Mouse (Mus musculus) intestine, embryonic 15.5 days (tissue): Measurements from ENCODE around the gene Pitpnb. TPM values are rescaled to one million over a fixed set of nuclear protein-coding genes. Genes with fewer than 3 reads are reported as not detected.

Experiments used
- ATAC-seq: fragments of 200-750 bp; cut with Nextera tagmentation; 2 replicates; pipeline ENCODE4 v1.8.0; 2017; ENCODE audit warnings: moderate TSS enrichment, moderate library complexity
- H3K27ac ChIP-seq: fragments of 300-500 bp; sonication (generic); 2 replicates; pipeline ENCODE4 v1.5.1; 2015; ENCODE audit warnings: mild to moderate bottlenecking, inconsistent platforms
- H3K27me3 ChIP-seq: fragments of 300-500 bp; sonication (generic); replicated peaks from 2 replicates; pipeline ENCODE4 v1.6.1; 2015; ENCODE audit warnings: inconsistent platforms
- H3K36me3 ChIP-seq: fragments of 300-500 bp; sonication (generic); 2 replicates; pipeline ENCODE4 v1.6.1; 2015; ENCODE audit warnings: inconsistent platforms
- H3K4me1 ChIP-seq: fragments of 300-500 bp; sonication (generic); replicated peaks from 2 replicates; pipeline ENCODE4 v1.6.1; 2015; ENCODE audit warnings: inconsistent platforms
- H3K4me2 ChIP-seq: fragments of 300-500 bp; sonication (generic); replicated peaks from 2 replicates; pipeline ENCODE4 v1.6.1; 2015; ENCODE audit warnings: mild to moderate bottlenecking, inconsistent platforms
- H3K4me3 ChIP-seq: fragments of 300-500 bp; sonication (generic); replicated peaks from 2 replicates; pipeline ENCODE4 v1.5.1; 2015; ENCODE audit warnings: inconsistent platforms
- H3K9ac ChIP-seq: fragments of 300-500 bp; sonication (generic); 2 replicates; pipeline ENCODE4 v1.6.1; 2015; ENCODE audit warnings: inconsistent platforms
- H3K9me3 ChIP-seq: fragments of 300-500 bp; sonication (generic); 2 replicates; pipeline ENCODE4 v1.6.1; 2016; ENCODE audit warnings: inconsistent platforms
- WGBS: fragments of 180-500 bp; shearing (Covaris S2); methylation state at CpG from one replicate; pipeline ENCODE4 v1.1.7; 2015; 5-methylcytosine and 5-hydroxymethylcytosine counted together
- polyA plus RNA-seq: library from polyadenylated mRNA; unstranded; fragments of >200 nt; fragmentation: Nextera tagmentation; extraction: Ambion mirVana; gene quantifications from 2 replicates; pipeline ENCODE4 v1.2.1, GENCODE M21; 2015

Pitpnb gene
- polyA plus RNA-seq, 1 experiment from 2014 or later: 94.2 TPM

- ATAC-seq: no peak
- Histone ChIP-seq H3K9me3 (no peaks in the 10 kb centered on the region), H3K4me1 (peaks cover 63% of the 10 kb centered on the region), H3K9ac (peak overlapping the region; percentile 82), H3K27ac (no peak overlapping the region), H3K36me3 (no peaks in the 10 kb centered on the region), H3K4me2 (peak overlapping the region; percentile 94), H3K27me3 (peaks cover 38% of the 10 kb centered on the region), H3K4me3 (peak overlapping the region; percentile 78)
- WGBS: 21% methylated on average over 42 of the region's 42 CpGs
Observed at GRCm38 (mm10) chr5:111419121-111419881, 88.7 kb downstream of the Pitpnb start.

DNA sequence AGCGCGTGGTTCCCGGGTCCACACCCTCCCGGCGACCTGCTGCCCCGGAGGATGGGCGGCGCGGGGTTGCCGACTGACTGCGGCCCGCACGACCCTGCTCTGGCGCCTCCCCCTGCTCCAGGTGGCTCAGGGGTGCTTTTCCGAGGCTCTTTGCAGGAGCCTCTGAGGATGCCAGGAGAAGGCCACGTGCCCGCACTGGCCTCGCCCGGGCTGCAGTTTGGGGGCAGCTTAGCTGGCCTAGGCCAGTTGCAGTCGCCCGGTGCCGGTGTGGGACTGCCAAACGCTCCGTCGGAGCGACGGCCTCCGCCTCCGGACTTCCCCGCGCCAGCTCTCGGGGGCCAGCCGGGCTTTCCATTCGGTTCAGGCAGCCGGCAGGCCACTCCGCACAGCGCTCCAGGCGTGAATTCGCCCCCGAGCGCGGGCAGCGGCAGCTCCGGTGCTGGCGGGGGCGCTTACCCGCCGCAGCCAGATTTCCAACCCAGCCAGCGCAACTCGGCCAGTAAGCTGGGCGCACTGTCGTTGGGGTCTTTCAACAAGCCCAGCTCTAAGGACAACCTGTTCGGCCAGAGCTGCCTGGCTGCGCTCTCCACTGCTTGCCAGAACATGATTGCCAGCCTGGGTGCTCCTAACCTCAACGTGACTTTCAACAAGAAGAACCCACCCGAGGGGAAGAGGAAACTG lies 89.6 kb downstream of the Pitpnb start:
- Histone ChIP-seq H3K4me3 (peak overlapping the region; percentile 78), H3K27me3 (peaks cover 34% of the 10 kb centered on the region), H3K4me1 (peaks cover 62% of the 10 kb centered on the region), H3K9ac (peak overlapping the region; percentile 38), H3K27ac (no peak overlapping the region), H3K4me2 (peak overlapping the region; percentile 94), H3K9me3 (no peaks in the 10 kb centered on the region), H3K36me3 (no peaks in the 10 kb centered on the region)
- no peak for ATAC-seq
- WGBS: 13% methylated on average over 56 of the region's 56 CpGs

DNA sequence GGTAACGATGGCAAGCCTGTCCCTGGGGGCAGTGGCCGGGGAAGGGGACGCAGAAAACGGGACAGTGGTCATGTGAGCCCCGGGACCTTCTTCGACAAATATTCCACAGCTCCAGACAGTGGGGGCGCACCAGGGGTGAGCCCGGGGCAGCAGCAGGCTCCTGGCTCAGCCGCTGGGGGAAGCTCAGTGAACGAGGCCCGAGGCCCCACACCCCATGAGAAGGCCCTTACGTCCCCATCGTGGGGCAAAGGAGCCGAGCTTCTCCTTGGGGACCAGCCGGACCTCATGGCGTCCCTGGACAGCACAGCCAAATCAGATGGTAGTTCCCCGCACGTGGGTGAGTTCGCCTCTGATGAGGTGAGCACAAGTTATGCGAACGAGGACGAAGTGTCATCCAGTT lies 90.3 kb downstream of the Pitpnb start:
- Histone ChIP-seq H3K4me3 (peak overlapping the region; percentile 78; the same call in 1 of the 2 replicates), H3K4me1 (peaks cover 62% of the 10 kb centered on the region), H3K4me2 (peak overlapping the region; percentile 94), H3K27ac (no peak overlapping the region), H3K9me3 (no peaks in the 10 kb centered on the region), H3K9ac (peak overlapping the region; percentile 38; the same call in 1 of the 2 replicates), H3K27me3 (peaks cover 34% of the 10 kb centered on the region), H3K36me3 (no peaks in the 10 kb centered on the region)
- WGBS: 79% methylated on average over 22 of the region's 22 CpGs
- ATAC-seq: no peak

DNA sequence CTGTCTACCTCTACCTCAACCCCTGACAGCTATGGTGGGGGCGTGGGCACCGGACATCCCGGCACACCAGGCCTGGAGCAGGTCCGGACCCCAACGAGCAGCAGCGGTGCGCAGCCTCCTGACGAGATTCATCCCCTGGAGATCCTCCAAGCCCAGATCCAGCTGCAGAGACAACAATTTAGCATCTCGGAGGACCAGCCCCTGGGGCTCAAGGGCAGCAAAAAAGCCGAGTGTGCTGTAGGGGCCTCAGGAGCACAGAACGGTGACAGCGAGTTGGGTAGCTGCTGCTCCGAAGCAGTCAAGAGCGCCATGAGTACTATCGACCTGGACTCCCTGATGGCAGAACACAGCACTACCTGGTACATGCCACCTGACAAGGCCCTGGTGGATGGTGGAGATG lies 90.9 kb downstream of the Pitpnb start:
- peak overlapping the region; percentile 94 for H3K4me2 ChIP-seq
- peaks cover 64% of the 10 kb centered on the region for H3K4me1 ChIP-seq
- peaks cover 34% of the 10 kb centered on the region for H3K27me3 ChIP-seq
- peak overlapping the region; percentile 17; the same call in 1 of the 2 replicates for H3K9ac ChIP-seq
- no peaks in the 10 kb centered on the region for H3K36me3 ChIP-seq
- H3K9me3 ChIP-seq: no peaks in the 10 kb centered on the region
- WGBS: 74% methylated on average over 15 of the region's 15 CpGs
- ATAC-seq: no peak
- H3K27ac ChIP-seq: no peak overlapping the region
- peak overlapping the region; percentile 9 for H3K4me3 ChIP-seq

GRCm38 (mm10) chr5:111422058-111422800 lies 91.7 kb downstream of the Pitpnb start:
- H3K36me3 ChIP-seq: no peaks in the 10 kb centered on the region
- peaks cover 34% of the 10 kb centered on the region for H3K27me3 ChIP-seq
- 76% methylated on average over 8 of the region's 8 CpGs for WGBS
- ATAC-seq: no peak
- H3K27ac ChIP-seq: no peak overlapping the region
- peak overlapping the region; percentile 94; the same call in 1 of the 2 replicates for H3K4me2 ChIP-seq
- H3K9me3 ChIP-seq: no peaks in the 10 kb centered on the region
- H3K4me1 ChIP-seq: peaks cover 65% of the 10 kb centered on the region
- no peak overlapping the region for H3K4me3 ChIP-seq
- H3K9ac ChIP-seq: no peak overlapping the region

GRCm38 (mm10) chr5:111423011-111423410 lies 92.4 kb downstream of the Pitpnb start:
- Histone ChIP-seq H3K27me3 (peaks cover 34% of the 10 kb centered on the region), H3K4me1 (peaks cover 62% of the 10 kb centered on the region), H3K4me3 (no peak overlapping the region), H3K27ac (no peak overlapping the region), H3K4me2 (peak overlapping the region; percentile 42), H3K9me3 (no peaks in the 10 kb centered on the region), H3K9ac (0 out of 2 replicates have a peak overlapping the region, but pooled peaks have one; percentile 15), H3K36me3 (no peaks in the 10 kb centered on the region)
- WGBS: 73% methylated on average over 10 of the region's 10 CpGs
- no peak for ATAC-seq

- Histone ChIP-seq H3K4me1 (peaks cover 56% of the 10 kb centered on the region), H3K36me3 (no peaks in the 10 kb centered on the region), H3K4me3 (no peak overlapping the region), H3K27ac (no peak overlapping the region), H3K27me3 (peaks cover 29% of the 10 kb centered on the region), H3K9ac (no peak overlapping the region), H3K9me3 (no peaks in the 10 kb centered on the region), H3K4me2 (peak overlapping the region; percentile 40)
- 69% methylated on average over 4 of the region's 4 CpGs for WGBS
- ATAC-seq: no peak
Observed at GRCm38 (mm10) chr5:111423616-111424015, 93.1 kb downstream of the Pitpnb start.

- Histone ChIP-seq H3K36me3 (no peaks in the 10 kb centered on the region), H3K27me3 (peaks cover 7% of the 10 kb centered on the region; the same call in 1 of the 2 replicates), H3K4me3 (no peak overlapping the region), H3K9ac (no peak overlapping the region), H3K4me1 (peaks cover 44% of the 10 kb centered on the region), H3K4me2 (no peak overlapping the region), H3K27ac (no peak overlapping the region), H3K9me3 (no peaks in the 10 kb centered on the region)
- 69% methylated on average over 9 of the region's 9 CpGs for WGBS
- no peak for ATAC-seq
Observed at GRCm38 (mm10) chr5:111425813-111426212, 95.2 kb downstream of the Pitpnb start.

- H3K36me3 ChIP-seq: no peaks in the 10 kb centered on the region
- no peak overlapping the region for H3K4me3 ChIP-seq
- WGBS: 68% methylated on average over 5 of the region's 5 CpGs
- 0 out of 2 replicates have a peak, but pooled peaks cover 4% of the 10 kb centered on the region for H3K27me3 ChIP-seq
- no peaks in the 10 kb centered on the region for H3K9me3 ChIP-seq
- no peak overlapping the region for H3K4me2 ChIP-seq
- H3K27ac ChIP-seq: no peak overlapping the region
- H3K4me1 ChIP-seq: peaks cover 44% of the 10 kb centered on the region
- no peak overlapping the region for H3K9ac ChIP-seq
- no peak for ATAC-seq
Observed at GRCm38 (mm10) chr5:111426249-111426648, 95.7 kb downstream of the Pitpnb start.

DNA sequence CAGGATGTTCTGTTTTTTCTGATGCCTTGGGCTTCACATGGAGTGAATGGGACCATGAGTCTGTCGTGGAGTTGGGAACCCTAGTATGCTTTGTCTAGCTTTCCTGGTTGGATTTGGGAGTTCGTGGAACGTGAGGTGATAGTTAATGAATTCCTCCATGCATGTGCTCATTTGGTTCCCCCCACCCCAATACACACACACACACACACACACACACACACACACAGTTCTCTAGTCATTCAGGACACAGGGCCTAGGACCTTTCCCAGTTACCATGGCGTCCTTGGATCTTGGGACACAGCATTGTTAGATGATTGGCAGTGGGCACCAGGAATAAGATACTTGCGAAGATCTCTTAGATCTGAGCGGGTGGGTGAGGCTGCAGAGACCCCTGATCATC lies 98.3 kb downstream of the Pitpnb start:
- no peak overlapping the region for H3K27ac ChIP-seq

DNA sequence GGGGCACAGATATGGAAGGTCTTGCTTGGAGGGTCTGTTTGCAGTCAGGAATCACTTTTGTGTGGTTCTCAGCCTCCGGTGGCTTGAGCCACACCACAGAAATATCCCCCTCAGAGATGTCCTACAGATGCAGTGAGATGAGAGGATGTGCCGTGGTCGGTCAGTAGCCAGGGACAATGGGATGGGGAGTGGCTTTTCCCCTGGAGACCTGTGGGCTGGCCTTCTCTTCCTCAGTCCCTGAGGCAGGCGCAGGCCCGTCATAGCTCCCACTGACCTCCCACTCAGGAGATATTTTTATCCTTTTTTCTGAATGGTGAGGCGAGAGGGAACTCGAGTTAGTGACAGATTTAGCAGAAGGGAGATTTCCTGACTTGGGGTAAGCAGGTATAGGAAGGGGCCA lies 99.2 kb downstream of the Pitpnb start:
- H3K4me2 ChIP-seq: no peak overlapping the region
- peak overlapping the region; percentile 17; the same call in 1 of the 2 replicates for H3K27ac ChIP-seq
- peaks cover 43% of the 10 kb centered on the region for H3K4me1 ChIP-seq
- 62% methylated on average over 7 of the region's 7 CpGs for WGBS
- H3K9ac ChIP-seq: no peak overlapping the region
- H3K9me3 ChIP-seq: no peaks in the 10 kb centered on the region
- no peaks in the 10 kb centered on the region for H3K27me3 ChIP-seq
- no peaks in the 10 kb centered on the region for H3K36me3 ChIP-seq
- H3K4me3 ChIP-seq: no peak overlapping the region
- no peak for ATAC-seq

More for the DNA sequence above, 98.3 kb downstream of the Pitpnb start:
- H3K9ac ChIP-seq: no peak overlapping the region
- no peak overlapping the region for H3K4me3 ChIP-seq
- no peak for ATAC-seq
- no peaks in the 10 kb centered on the region for H3K36me3 ChIP-seq
- no peaks in the 10 kb centered on the region for H3K9me3 ChIP-seq
- H3K4me2 ChIP-seq: no peak overlapping the region
- H3K4me1 ChIP-seq: peaks cover 42% of the 10 kb centered on the region
- WGBS: 77% methylated on average over 6 of the region's 6 CpGs
- H3K27me3 ChIP-seq: no peaks in the 10 kb centered on the region
